Mouse (Mus musculus): Measurements from ENCODE around the gene Fam205a3. TPM values are rescaled to one million over a fixed set of nuclear protein-coding genes. Genes with fewer than 3 reads are reported as not detected.
"Not testable (repeated sequence)": the region's sequence is repeated elsewhere in the genome, so short reads cannot be mapped to it uniquely, and the experiment has no call there.

Fam205a3 gene
- total RNA-seq (2021), result not detected
- long read RNA-seq, experiment 1, result 0 reads
- long read RNA-seq, experiment 2, result 0 reads

DNA sequence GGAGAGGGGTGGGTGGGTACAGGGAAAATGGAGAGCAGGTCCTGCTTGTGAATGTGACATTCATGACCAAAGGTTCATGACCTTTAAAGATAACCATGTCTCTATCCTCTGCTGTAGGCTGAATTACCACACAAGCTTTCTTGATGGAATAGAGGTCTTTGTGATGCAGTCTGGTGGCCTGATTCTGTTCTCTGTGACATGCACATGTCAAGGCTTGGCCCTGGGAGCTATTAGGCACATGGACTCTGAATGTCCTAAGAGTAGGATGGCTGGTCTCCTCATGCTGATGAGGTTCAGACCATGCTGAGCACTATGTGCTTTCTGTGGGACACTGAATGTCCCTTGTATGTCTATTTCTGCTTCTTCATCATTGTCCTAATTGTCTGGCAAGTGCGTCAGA, at the start of gene Fam205a3:
Gene Fam205a3, plus strand, starts transcription at position 301 of the 400 bp plus-strand sequence.
- DNase-seq, result not testable (repeated sequence)

GRCm38 (mm10) chr4:42293967-42294366, 24.2 kb upstream of the Fam205a3 start, which contains the start of gene Gm21953:
Gene Gm21953 (plus strand): TSS chr4:42294267.
- DNase-seq, result not testable (repeated sequence)

Other genes with a start within 250 kb of the Fam205a3 start
- gene Gm3893, start 227.1 kb upstream of the Fam205a3 start, total RNA-seq (2021), result not detected
- 10 to 100 TPM; 37.8 to 38.7 TPM for gene Gm13304, start 203.5 kb upstream of the Fam205a3 start, total RNA-seq (2021)
- gene Gm13306, start 164.9 kb upstream of the Fam205a3 start, total RNA-seq (2021), result not detected
- gene Gm13305, start 149.7 kb upstream of the Fam205a3 start, total RNA-seq (2021), result under 1 TPM; 0.26 to 0.60 TPM
- not detected for gene Gm10600, start 77.7 kb upstream of the Fam205a3 start, total RNA-seq (2021)
- gene Ccl21b, start 62.6 kb upstream of the Fam205a3 start, total RNA-seq (2021), result not detected
- not detected for gene Gm21953, start 24.1 kb upstream of the Fam205a3 start, total RNA-seq (2021)
- gene Gm21586, start 121.0 kb downstream of the Fam205a3 start, total RNA-seq (2021), result not detected
- not detected for gene Gm2163, start 148.4 kb downstream of the Fam205a3 start, total RNA-seq (2021)
- not detected for gene Fam205a2, start 209.8 kb downstream of the Fam205a3 start, total RNA-seq (2021)

Measured in heart, adult 18-20 months (tissue).